Comparison of ENCODE assay signal across 11 mouse cellular contexts in genomic region chrY:90732101-90732542, GRCm38 (mm10). TPM values are rescaled to one million over a fixed set of nuclear protein-coding genes. Genes with fewer than 3 reads are reported as not detected.
DNase-seq lines count a peak whose midpoint lies in the region; ATAC-seq lines count a peak whose summit lies in the region.
"Not testable (repeated sequence)": the region's sequence is repeated elsewhere in the genome, so short reads cannot be mapped to it uniquely, and the experiment has no call there.
"Had no signal": no experiment of that assay in that cellular context is flagged by ENCODE, and none has a peak within 500 bp of the region (broad histone marks: within the 10 kb centered on the region; RNA-seq: fewer than 3 reads in every experiment).

No protein-coding gene starts in this region.

- peak; percentile 90 for DNase-seq in 416B (ENCODE audit: low read depth)
- peak; percentile 46 to 63 for DNase-seq in cerebellum, postnatal 25 days
- peak; percentile 95 for DNase-seq in hindbrain, embryonic 14.5 days (ENCODE audit: low spot score)
- DNase-seq in layer of hippocampus, adult 9-11 months: peak; percentile 74
- DNase-seq in right cerebral cortex, adult 2 months (ENCODE audit: low spot score in 2 of 2): peak; percentile 50 to 64

- WGBS in forebrain, embryonic 16.5 days: 54% methylated on average over 10 of the region's 10 CpGs
- WGBS in hindbrain, embryonic 14.5 days: 52% methylated on average over 10 of the region's 10 CpGs

- H3K9ac ChIP-seq in forebrain, embryonic 16.5 days (replicated peaks; ENCODE audit: low read depth, low read length); hindbrain, embryonic 14.5 days: not testable (repeated sequence)

- H3K27ac ChIP-seq in forebrain, embryonic 16.5 days (ENCODE audit: low read length): not testable (repeated sequence)
- peak overlapping the region; percentile 9; the same call in 1 of the 2 replicates for H3K27ac ChIP-seq in hindbrain, embryonic 14.5 days

- H3K9me3 ChIP-seq in forebrain, embryonic 16.5 days (ENCODE audit: control insufficient read depth, low read length); hindbrain, embryonic 14.5 days (ENCODE audit: control insufficient read depth, low read length): not testable (repeated sequence)

- H3K4me2 ChIP-seq in forebrain, embryonic 16.5 days (ENCODE audit: low read length); hindbrain, embryonic 14.5 days (replicated peaks): not testable (repeated sequence)

- not testable (repeated sequence) for H3K27me3 ChIP-seq in forebrain, embryonic 16.5 days (replicated peaks; ENCODE audit: control insufficient read depth, insufficient read depth, low read length); hindbrain, embryonic 14.5 days (ENCODE audit: control insufficient read depth, insufficient read depth, low read length)

- not testable (repeated sequence) for H3K4me1 ChIP-seq in forebrain, embryonic 16.5 days (replicated peaks; ENCODE audit: control insufficient read depth, insufficient read depth, low read length); hindbrain, embryonic 14.5 days (replicated peaks; ENCODE audit: control insufficient read depth, insufficient read depth, low read length)

- peak; percentile 65 for ATAC-seq in activated CD4-positive, CD25-positive, alpha-beta regulatory T cell, adult 4 months
- ATAC-seq in forebrain, embryonic 16.5 days: peak; percentile 71
- ATAC-seq in hindbrain, embryonic 14.5 days (ENCODE audit: low FRiP score): peak; percentile 73; the same call in 1 of the 2 replicates
- ATAC-seq in megakaryocyte-erythroid progenitor cell, adult 5-6 weeks (replicated peaks; ENCODE audit: low FRiP score, low TSS enrichment, poor library complexity, severe bottlenecking): peak; percentile 45

- H3K4me3 ChIP-seq in forebrain, embryonic 16.5 days (replicated peaks; ENCODE audit: low read length); hindbrain, embryonic 14.5 days (replicated peaks; ENCODE audit: low read length): not testable (repeated sequence)

- H3K36me3 ChIP-seq in forebrain, embryonic 16.5 days (ENCODE audit: control insufficient read depth, insufficient read depth); hindbrain, embryonic 14.5 days (replicated peaks; ENCODE audit: control insufficient read depth, insufficient read depth): not testable (repeated sequence)

RNA-seq across cellular contexts. Expression of gene Gm21860, which starts 22.5 kb away (rescaled TPM):
- not detected for polyA plus RNA-seq in activated CD4-positive, CD25-positive, alpha-beta regulatory T cell, adult 4 months (2017; shearing (Covaris generic))
- not detected in 2 replicates for polyA plus RNA-seq in forebrain, embryonic 16.5 days (2015; fragmentation: Nextera tagmentation; extraction: Ambion mirVana)
- polyA plus RNA-seq in hindbrain, embryonic 14.5 days (2014; fragmentation: Nextera tagmentation; extraction: Ambion mirVana): not detected in 2 replicates
- total RNA-seq in megakaryocyte-erythroid progenitor cell, adult 5-6 weeks (2014; fragmentation: Nextera tagmentation): not detected in 2 replicates
- not detected in 2 replicates for total RNA-seq in megakaryocyte-erythroid progenitor cell, adult 5-6 weeks (2017)
- total RNA-seq: gastrocnemius, postnatal 36 days had no signal
- polyA plus RNA-seq: limb, embryonic 15.5 days; spleen, adult 2 months had no signal

RNA-seq across cellular contexts. Expression of gene Gm47283, which starts 52.4 kb away (rescaled TPM):
- polyA plus RNA-seq in activated CD4-positive, CD25-positive, alpha-beta regulatory T cell, adult 4 months (2017; shearing (Covaris generic)): not detected
- not detected in 2 replicates for polyA plus RNA-seq in forebrain, embryonic 16.5 days (2015; fragmentation: Nextera tagmentation; extraction: Ambion mirVana)
- not detected in 2 replicates for polyA plus RNA-seq in hindbrain, embryonic 14.5 days (2014; fragmentation: Nextera tagmentation; extraction: Ambion mirVana)
- not detected in 2 replicates for total RNA-seq in megakaryocyte-erythroid progenitor cell, adult 5-6 weeks (2014; fragmentation: Nextera tagmentation)
- total RNA-seq in megakaryocyte-erythroid progenitor cell, adult 5-6 weeks (2017): not detected in 2 replicates
- total RNA-seq: gastrocnemius, postnatal 36 days had no signal
- polyA plus RNA-seq: limb, embryonic 15.5 days; spleen, adult 2 months had no signal
